Mouse (Mus musculus) heart, embryonic 14.5 days (tissue): ENCODE measurements at regions not wholly inside any gene's neighbourhood (a gene's known extent, or its start where the extent isn't known, plus 50 kb on each side); places are given as distances from the start of the nearest gene placed in this dataset.

Experiments used
- ATAC-seq: fragments of 200-750 bp; cut with Nextera tagmentation; 2 replicates; pipeline ENCODE4 v1.8.0; 2017; ENCODE audit warnings: low read depth, moderate TSS enrichment; ENCODE audit not compliant: insufficient number of reproducible peaks, insufficient read depth, low FRiP score
- H3K27ac ChIP-seq, 2 experiments: fragments of 200-500 bp in 1 of 2; fragments of 300-500 bp in 1 of 2; sonication (generic) in 1 of 2; replicated peaks in 1 of 2; 2 replicates each; pipeline ENCODE4 v1.5.1; 2012 to 2014; ENCODE audit warnings: low read depth in 2 of 2, low read length in 2 of 2, control low read depth in 1 of 2, mild to moderate bottlenecking in 1 of 2, mixed read lengths in 1 of 2; ENCODE audit not compliant: control insufficient read depth in 1 of 2, insufficient read depth in 1 of 2
- H3K27me3 ChIP-seq: fragments of 300-500 bp; sonication (generic); 2 replicates; pipeline ENCODE4 v1.6.1; 2014; ENCODE audit warnings: mild to moderate bottlenecking, low read length, control low read depth; ENCODE audit not compliant: control insufficient read depth, insufficient read depth
- H3K36me3 ChIP-seq: fragments of 300-500 bp; sonication (generic); 2 replicates; pipeline ENCODE4 v1.6.1; 2014; ENCODE audit warnings: mild to moderate bottlenecking, control low read depth, low read length, mixed read lengths; ENCODE audit not compliant: control insufficient read depth, insufficient read depth
- H3K4me1 ChIP-seq, 2 experiments: fragments of 200-500 bp in 1 of 2; fragments of 300-500 bp in 1 of 2; sonication (generic) in 1 of 2; 2 replicates each; pipeline ENCODE4 v1.6.1; 2012 to 2014; ENCODE audit warnings: low read length in 2 of 2, control low read depth in 1 of 2, mixed read lengths in 1 of 2; ENCODE audit not compliant: control insufficient read depth in 2 of 2, insufficient read depth in 2 of 2
- H3K4me2 ChIP-seq: fragments of 300-500 bp; sonication (generic); 2 replicates; pipeline ENCODE4 v1.6.1; 2014; ENCODE audit warnings: mild to moderate bottlenecking, low read length
- H3K4me3 ChIP-seq, 2 experiments: fragments of 200-500 bp in 1 of 2; fragments of 300-500 bp in 1 of 2; sonication (generic) in 1 of 2; 2 replicates each; pipeline ENCODE4 v1.5.1; 2012 to 2014; ENCODE audit warnings: low read length in 2 of 2, mild to moderate bottlenecking in 2 of 2, control low read depth in 1 of 2, low read depth in 1 of 2, moderate library complexity in 1 of 2; ENCODE audit not compliant: control insufficient read depth in 1 of 2, insufficient read depth in 1 of 2
- H3K9ac ChIP-seq: fragments of 300-500 bp; sonication (generic); 2 replicates; pipeline ENCODE4 v1.6.1; 2014; ENCODE audit warnings: mild to moderate bottlenecking, low read length
- H3K9me3 ChIP-seq: fragments of 300-500 bp; sonication (generic); 2 replicates; pipeline ENCODE4 v1.6.1; 2016; ENCODE audit warnings: low read length, control low read depth; ENCODE audit not compliant: control insufficient read depth
- WGBS: fragments of 180-500 bp; shearing (Covaris S2); extraction: QIAGEN DNeasy Blood & Tissue Kit; methylation state at CpG from one replicate; pipeline ENCODE4 v1.1.7; 2014; 5-methylcytosine and 5-hydroxymethylcytosine counted together

DNA sequence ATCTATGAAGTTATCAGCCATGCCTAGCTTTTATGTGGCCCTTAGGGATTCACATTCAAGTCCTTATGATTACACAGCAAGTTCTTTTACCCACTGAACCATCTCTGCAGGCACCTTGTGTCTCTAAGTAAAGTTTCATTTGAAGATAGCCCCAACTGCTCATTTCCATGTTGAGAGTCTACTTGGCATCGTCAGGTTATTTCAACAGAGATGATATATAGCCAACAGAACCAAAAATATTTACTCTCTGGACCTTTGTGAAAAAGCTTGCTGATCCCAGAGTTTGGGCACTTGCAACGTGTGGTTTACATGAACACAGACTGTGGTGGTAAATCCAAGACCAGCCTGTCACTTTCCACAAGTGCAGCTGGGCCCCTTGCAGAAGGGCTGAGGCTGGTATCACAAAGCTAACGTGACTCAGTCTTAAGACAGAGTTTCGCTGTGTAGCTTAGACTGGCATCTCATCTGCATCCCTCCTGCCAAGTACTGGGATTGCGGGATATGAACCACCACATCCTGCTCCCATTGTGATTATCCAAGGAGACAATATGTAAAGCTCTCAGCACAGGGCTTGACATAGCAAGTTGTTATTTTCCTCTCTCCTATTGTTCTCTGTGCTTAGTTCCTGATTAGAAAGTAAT lies 105.0 kb upstream of the Lnx1 start:
- ATAC-seq = no peak
- Histone ChIP-seq H3K36me3 (no peaks in the 10 kb centered on the region), H3K27ac (no peak overlapping the region), H3K4me1 (peaks cover 13 to 14% of the 10 kb centered on the region in 2 experiments), H3K9ac (no peak overlapping the region), H3K4me2 (no peak overlapping the region), H3K9me3 (no peaks in the 10 kb centered on the region), H3K27me3 (peaks cover 59% of the 10 kb centered on the region), H3K4me3 (no peak overlapping the region)
- 65% methylated on average over 5 of the region's 5 CpGs for WGBS

DNA sequence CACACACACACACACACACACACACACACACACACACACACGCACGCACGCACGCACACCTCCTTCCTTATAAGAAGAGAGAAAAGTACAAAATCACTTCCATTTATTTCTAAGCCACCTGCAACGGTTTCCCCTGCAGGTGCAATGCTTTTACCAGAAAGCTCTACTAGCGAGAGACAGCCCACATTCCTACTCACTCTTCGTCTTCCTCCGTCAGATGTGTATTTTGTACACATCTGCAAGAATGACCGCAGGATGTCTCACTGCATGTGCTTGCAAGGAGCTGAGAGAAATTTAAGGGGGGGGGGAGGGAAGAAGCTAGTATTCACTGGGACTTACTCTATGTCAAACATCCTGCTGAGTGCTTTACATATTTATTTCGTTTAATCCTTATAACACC lies 99.2 kb upstream of the Lnx1 start:
- H3K9me3 ChIP-seq = no peaks in the 10 kb centered on the region

DNA sequence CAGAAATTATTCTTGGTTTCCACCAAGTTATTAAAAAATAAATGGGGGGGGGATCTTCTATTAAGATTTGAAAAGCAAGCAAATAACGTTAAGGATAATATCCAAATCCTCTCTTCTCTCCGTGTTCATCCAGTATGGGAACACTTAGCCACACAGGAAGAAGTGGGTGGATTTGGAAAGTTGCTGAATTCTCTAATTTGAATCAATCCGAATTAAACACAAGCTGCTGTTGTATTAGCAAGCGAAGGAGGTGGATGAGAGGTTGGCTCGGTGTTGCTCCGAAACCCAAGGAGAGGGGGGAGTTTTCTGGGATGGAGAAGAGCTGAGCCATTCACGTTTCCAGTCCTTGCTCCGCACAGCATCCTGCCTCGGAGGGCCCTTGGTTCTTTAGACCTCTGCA lies 97.6 kb upstream of the Lnx1 start:
- H3K4me1 ChIP-seq = no peaks in the 10 kb centered on the region
- peaks cover 65% of the 10 kb centered on the region for H3K27me3 ChIP-seq
- WGBS = 80% methylated on average over 9 of the region's 9 CpGs
- H3K4me2 ChIP-seq = no peak overlapping the region
- H3K4me3 ChIP-seq = no peak overlapping the region
- H3K9ac ChIP-seq = no peak overlapping the region
- H3K36me3 ChIP-seq = no peaks in the 10 kb centered on the region
- ATAC-seq = no peak
- H3K27ac ChIP-seq = no peak overlapping the region
- H3K9me3 ChIP-seq = no peaks in the 10 kb centered on the region

More for the DNA sequence above, 99.2 kb upstream of the Lnx1 start:
- Histone ChIP-seq H3K27ac (no peak overlapping the region), H3K9ac (no peak overlapping the region), H3K4me3 (no peak overlapping the region), H3K4me2 (no peak overlapping the region), H3K27me3 (peaks cover 70% of the 10 kb centered on the region), H3K36me3 (no peaks in the 10 kb centered on the region), H3K4me1 (no peaks in the 10 kb centered on the region)
- 64% methylated on average over 10 of the region's 10 CpGs for WGBS
- no peak for ATAC-seq

DNA sequence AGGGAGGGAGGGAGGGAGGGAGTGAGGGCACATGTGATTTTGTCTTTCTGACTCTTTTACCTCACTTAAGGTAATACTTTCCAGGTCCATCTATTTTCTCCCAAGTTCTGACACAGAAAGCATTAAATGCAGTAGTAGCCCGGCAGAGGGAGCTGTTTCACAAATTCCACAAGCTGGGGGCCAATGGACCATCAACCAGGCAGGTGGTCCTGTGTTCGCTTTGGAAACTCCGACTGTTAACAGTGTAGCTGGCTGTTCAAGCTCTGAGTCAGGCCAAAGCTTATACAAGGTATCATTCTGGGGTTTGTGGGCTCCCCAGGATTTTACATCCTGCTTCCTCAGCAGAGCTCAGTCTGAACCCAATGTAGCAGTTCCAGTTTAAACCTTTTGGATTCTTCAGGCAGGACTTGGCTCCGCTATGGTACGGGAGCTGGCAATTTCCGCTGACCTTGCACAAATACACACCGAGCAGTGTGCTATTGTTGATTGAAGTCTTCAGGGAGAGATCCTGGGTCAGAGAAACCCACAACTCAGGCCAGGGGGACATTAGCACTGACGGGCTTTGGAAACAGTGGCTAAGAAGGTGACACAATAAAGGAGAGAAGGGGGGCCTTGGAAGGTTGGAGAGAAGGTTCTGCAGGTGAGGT lies 93.8 kb upstream of the Lnx1 start:
- Histone ChIP-seq H3K9ac (no peak overlapping the region), H3K4me1 (peaks cover 6 to 13% of the 10 kb centered on the region in 2 experiments; a peak in 3 of 4 replicates), H3K4me2 (no peak overlapping the region), H3K27me3 (peaks cover 39% of the 10 kb centered on the region), H3K27ac (no peak overlapping the region), H3K4me3 (no peak overlapping the region), H3K9me3 (no peaks in the 10 kb centered on the region; the same call in 1 of the 2 replicates), H3K36me3 (no peaks in the 10 kb centered on the region)
- 39% methylated on average over 8 of the region's 8 CpGs for WGBS
- no peak for ATAC-seq

DNA sequence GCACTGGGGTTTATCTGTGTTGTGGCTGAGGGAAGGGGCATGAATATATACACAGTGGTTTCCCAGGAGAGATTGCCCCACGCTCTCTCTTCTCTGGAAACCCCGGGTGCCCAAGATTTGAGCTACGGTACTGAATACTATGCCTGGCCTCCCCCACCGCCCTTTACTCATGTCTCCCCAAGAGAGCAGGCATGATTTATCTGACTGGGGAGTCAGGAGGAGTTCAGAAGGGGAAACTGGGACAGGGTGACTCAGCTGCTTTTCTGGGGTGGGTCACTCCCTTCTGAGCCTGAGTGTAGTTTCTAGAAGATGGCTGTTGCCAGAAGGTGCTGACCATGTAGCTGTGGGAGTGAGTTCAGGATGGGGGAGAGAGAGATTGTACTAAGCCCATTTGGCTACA lies 92.0 kb upstream of the Lnx1 start:
- H3K27ac ChIP-seq = no peak overlapping the region
- 84% methylated on average over 4 of the region's 4 CpGs for WGBS

DNA sequence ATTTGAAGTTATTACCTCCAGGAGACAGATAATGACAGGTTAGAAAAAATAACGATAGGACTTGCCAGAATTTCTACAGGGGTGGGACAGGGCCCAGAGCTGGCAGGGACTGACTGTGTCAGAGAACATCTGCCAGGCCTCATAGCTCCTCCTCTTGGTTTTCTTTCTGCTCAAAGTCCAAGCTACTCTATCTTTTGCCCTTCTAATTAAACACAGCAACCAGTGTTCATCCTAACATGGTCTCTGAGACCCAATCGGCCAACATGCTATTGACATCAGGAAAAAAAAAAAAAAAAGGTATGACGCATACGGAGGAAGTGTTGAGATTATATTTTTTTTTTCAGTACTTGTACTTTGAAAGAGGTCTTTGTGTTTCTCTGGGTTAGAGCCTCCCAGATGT lies 90.7 kb upstream of the Lnx1 start:
- peaks cover 17% of the 10 kb centered on the region for H3K27me3 ChIP-seq
- no peak overlapping the region for H3K4me2 ChIP-seq
- H3K27ac ChIP-seq = peak overlapping the region in 1 of 2 experiments; percentile 59; a peak in 2 of 4 replicates
- H3K4me1 ChIP-seq = peaks cover 6 to 13% of the 10 kb centered on the region in 2 experiments; a peak in 3 of 4 replicates
- no peak for ATAC-seq
- no peaks in the 10 kb centered on the region for H3K36me3 ChIP-seq
- no peaks in the 10 kb centered on the region; the same call in 1 of the 2 replicates for H3K9me3 ChIP-seq
- H3K9ac ChIP-seq = no peak overlapping the region
- no peak overlapping the region for H3K4me3 ChIP-seq
- 57% methylated on average over 4 of the region's 4 CpGs for WGBS

More for the DNA sequence above, 92.0 kb upstream of the Lnx1 start:
- Histone ChIP-seq H3K27me3 (peaks cover 26% of the 10 kb centered on the region), H3K4me3 (no peak overlapping the region), H3K4me1 (peaks cover 6 to 13% of the 10 kb centered on the region in 2 experiments; a peak in 3 of 4 replicates), H3K9me3 (no peaks in the 10 kb centered on the region; the same call in 1 of the 2 replicates), H3K36me3 (no peaks in the 10 kb centered on the region), H3K9ac (no peak overlapping the region), H3K4me2 (no peak overlapping the region)
- no peak for ATAC-seq

DNA sequence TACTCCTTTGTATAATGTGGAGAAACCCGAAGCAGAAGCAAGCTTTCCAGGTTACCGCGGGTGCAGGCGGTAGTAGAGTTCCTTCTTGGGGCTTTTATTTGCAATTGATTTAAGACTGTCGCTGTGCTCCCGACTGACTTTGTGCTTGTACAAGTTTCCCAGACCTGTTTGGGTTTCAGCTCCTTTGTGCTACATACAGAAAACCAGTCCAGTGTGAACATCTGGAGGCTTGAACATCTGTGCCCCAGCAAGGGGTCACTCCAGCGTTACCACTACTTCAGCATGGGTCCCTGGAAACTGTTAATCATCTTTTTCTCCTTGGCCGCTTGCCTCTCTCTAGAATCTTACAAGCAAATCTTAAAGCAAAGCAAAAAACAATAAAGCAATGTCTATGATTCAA lies 90.2 kb upstream of the Lnx1 start:
- H3K4me2 ChIP-seq = no peak overlapping the region
- H3K27me3 ChIP-seq = peaks cover 12% of the 10 kb centered on the region
- H3K9ac ChIP-seq = no peak overlapping the region
- H3K9me3 ChIP-seq = no peaks in the 10 kb centered on the region; the same call in 1 of the 2 replicates
- ATAC-seq = no peak
- no peaks in the 10 kb centered on the region for H3K36me3 ChIP-seq
- H3K4me3 ChIP-seq = no peak overlapping the region
- H3K27ac ChIP-seq = peak overlapping the region; percentile 52 to 59
- H3K4me1 ChIP-seq = peaks cover 6 to 13% of the 10 kb centered on the region in 2 experiments; a peak in 3 of 4 replicates
- 39% methylated on average over 8 of the region's 8 CpGs for WGBS
